Mouse (Mus musculus): ENCODE measurements at regions not wholly inside any gene's neighbourhood (a gene's known extent, or its start where the extent isn't known, plus 50 kb on each side); places are given as distances from the start of the nearest gene placed in this dataset.
"Not testable (repeated sequence)": the region's sequence is repeated elsewhere in the genome, so short reads cannot be mapped to it uniquely, and the experiment has no call there.

DNA sequence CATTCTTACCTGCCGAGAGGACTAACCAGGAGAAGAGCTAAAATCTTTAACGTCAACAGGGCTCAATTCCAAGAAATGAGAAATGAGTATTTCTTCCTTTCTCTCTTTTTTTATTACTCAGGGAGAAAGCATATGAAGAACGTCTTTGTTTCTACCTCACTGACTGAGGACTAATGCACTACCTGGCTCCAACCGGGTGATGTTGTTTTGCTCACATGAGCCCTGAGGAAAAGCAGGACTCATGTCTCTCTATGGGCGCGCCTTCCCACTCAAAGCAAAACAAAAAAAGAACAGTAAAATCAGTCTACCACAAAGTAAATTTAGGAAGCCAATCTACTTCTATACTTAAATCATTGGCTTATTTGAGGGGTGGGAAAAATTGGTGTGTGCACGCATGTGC lies 271.3 kb upstream of the Dcbld2 start:
- intact Hi-C loops (cut with DNase I) = no loop called here
- DNase-seq = no peak

DNA sequence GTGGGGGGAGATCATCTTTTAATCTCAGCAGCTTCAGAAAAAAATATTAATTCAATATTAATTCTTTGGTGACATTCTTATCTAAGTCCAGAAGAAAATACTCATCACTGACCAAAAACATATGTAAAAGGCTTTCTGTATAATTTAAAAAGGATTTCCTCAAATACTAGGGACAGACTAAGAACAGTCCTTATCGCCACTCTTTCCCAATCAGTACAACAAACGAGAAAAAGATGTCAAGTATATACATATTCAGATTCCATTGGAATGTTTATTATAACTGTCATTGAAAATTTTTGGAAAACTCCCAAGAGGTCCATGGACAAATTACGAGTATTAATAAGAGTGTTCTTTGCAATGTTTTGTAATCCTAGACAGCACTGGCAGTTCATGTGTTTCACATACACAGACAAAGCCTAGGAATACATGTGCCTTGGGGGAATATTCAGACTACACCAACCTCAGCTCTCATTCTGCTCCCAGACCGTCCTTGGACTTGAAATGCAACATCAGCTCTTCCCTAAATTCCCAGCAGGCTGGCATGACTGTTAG lies 270.4 kb upstream of the Dcbld2 start:
- intact Hi-C loops (cut with DNase I) = no loop called here
- DNase-seq = no peak

DNA sequence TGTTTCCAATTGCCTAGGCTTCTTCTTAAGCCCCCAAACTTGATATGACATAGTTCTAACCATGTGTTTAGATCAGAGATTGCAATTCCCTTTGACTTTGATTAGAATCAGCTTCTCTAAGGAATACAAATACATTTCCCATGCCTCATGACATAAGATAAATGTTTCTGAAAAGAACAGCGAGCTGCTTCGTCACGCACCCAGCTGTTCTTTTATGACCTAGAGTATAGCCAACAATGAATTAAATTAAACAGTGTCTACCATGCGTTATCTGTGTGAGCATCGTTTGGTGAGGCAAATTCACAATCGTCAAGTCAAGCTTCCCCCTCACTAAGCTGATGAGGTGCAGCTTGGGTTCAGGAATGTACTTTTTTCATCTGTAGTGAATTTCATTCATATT lies 261.8 kb upstream of the Dcbld2 start:
- intact Hi-C loops (cut with DNase I) = no loop called here
- no peak for DNase-seq

DNA sequence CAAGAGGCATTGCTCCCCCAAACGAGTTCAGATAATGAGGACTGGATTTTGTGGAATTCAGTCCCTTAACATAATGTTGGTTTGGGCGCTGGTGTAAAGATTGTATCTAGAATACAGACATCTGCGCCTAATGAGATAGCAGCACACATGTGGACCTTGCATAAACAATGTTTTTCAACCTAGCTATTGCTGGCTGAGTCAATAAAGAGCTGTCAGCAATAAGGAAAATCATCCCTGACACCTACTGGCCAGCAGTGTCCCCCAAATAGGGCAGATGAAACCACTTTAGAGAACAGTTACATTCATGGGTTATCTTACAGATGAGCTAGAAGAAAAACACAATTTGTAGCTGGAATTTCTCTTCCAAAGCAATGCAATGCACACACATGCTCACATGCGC lies 252.7 kb upstream of the Dcbld2 start:
- intact Hi-C loops (cut with DNase I) = loop anchor here (5.0 kb wide), 1 partner anchor 518 kb away; no protein-coding TSS in a partner anchor
- no peak for DNase-seq

DNA sequence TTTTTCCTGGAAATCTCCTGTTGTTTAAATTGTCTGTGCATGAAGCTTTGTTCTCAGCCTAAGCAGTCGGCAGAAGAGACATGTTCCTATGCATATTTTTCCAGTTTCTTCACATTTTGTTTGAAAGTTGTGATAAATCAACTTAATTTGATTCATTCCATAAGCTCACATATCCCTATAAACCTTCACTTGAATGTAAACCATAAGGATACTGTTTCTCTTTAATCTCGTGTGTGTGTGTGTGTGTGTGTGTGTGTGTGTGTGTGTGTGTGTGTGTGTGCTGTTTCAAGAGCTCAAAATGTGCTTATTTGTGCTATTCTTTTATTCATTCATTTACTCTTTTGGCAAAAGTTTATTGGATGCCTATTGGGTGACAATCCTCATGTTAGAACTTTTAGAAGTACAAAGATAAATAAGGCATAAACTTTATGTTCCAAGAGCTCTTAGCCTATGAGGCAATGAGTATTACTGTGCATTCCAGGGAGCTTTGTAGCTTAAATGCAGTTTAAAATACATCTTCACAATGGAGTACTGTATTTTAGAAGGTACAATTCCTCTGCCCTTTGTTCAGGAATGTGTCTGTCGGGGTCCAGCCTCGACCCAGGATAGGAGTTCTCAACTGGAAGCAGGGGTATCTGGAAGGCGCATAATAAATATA lies 229.4 kb upstream of the Dcbld2 start:
- intact Hi-C loops (cut with DNase I) = no loop called here
- DNase-seq = no peak

DNA sequence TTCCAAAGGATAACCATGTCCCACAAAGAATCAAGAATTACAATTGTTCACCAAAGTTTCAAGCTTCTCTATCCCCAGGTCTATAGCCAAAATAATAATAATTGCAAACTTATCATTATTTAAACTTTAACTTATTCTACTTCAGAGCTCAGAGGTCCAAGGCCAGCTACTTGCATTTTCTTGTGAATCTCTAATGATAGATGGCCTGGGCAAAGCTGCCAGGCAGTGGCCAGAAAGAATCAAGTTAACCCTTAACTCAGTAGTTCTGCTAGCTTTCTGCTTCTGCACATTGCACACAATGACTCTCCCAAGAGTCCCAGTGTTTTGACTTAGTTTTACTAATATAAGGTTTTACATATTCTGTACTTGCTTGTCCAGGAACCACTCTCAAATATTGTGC lies 228.3 kb upstream of the Dcbld2 start:
- DNase-seq; intact Hi-C loops (cut with DNase I): not testable (repeated sequence)

DNA sequence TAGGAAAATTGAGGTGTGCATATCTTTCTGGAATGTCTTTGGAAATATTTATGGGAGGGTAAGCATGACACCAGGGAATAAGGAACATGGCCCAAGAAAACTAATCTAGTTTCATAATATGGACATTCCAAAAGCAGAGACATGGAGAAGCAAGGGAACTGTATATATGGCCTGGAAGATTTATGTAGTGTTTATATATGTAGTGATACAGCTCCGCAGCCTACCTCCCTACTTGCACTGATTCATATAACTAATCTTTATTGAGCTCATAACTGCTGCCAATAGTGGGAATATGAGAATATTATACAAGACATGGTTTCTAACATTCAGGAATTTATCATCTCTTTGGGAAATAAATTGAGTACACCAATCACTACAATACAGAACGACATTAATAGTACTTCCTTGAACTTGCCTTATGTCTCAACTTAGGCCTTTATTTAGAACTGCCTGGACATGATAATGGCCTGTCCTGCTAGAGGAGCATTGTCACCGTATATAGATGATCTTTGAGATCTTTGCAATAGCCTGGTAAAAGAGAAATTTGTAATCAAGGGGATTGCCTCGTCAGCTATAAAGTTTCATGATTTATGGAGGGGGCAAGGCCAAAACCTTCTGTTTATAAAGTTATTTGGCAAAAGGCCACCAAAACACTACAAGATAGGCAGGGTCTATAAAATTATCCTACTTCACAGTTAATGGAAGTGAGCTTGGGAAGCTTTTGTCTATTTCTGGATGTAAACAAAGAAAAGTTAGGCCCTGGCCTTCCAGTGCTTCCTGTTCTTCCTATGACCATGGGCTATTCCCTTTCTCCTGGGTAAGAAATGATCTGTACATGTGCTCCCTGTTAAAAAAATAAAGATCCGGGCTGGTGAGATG lies 213.4 kb upstream of the Dcbld2 start:
- intact Hi-C loops (cut with DNase I) = no loop called here
- DNase-seq = no peak

DNA sequence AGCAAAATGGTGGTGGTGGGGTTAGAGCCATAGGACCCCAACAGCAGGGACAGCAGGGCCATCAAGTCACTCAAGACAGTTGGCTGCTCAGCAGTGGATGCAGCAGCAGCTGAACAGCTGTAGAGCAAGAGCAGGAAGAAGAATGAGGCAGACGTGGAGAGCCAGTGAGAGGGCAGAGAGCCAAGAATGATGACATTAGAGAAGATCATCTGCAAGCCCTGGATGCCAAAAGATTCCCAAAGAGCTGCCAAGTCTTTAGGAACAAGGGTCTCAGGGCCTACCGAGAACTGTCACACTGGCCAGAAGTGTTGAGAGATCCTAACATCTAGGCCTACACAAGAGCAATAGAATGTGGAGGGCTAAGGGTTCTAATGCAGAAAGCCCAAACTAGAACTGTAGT lies 196.4 kb upstream of the Dcbld2 start:
- peak; percentile 58 to 64 for DNase-seq
- intact Hi-C loops (cut with DNase I) = no loop called here

DNA sequence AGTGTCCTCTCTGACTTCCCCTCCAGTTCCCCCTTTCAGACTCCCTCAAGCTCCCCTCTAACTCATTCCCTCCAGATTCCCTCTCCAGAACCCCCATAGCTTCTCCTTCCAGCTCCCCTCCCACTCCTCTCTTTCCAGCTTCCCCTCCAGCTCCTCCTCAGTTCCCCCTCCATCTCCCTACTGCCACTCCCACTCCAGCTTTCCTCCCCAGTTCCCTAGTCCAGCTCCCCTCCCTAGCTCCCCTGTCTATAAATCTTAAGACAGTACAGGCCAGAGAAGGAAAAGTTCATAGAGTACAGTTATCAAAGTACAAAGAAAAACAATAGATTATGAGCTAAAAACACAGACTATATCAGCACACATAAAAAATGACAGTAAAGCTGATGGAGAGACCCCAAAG lies 173.6 kb upstream of the Dcbld2 start:
- DNase-seq = no peak
- intact Hi-C loops (cut with DNase I) = no loop called here

DNA sequence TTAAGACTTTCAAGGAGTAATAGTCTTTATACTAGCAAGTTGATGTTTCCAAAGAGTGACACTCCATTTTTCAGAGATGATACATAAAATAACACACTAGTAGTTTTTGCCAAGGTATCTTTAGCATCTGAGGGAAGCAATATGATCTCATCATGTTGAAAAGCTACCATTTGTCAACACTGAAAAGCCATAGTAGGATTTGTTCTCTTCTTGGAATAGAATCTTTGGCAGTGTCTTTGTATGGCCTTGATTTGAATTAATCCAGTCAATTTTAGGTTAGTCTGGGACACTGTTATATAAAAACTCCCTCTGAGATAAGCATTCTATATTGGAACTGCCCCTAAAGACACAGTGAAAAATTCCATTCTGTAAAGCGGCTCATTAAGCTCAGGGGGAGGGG lies 171.4 kb upstream of the Dcbld2 start:
- intact Hi-C loops (cut with DNase I) = no loop called here
- no peak for DNase-seq

DNA sequence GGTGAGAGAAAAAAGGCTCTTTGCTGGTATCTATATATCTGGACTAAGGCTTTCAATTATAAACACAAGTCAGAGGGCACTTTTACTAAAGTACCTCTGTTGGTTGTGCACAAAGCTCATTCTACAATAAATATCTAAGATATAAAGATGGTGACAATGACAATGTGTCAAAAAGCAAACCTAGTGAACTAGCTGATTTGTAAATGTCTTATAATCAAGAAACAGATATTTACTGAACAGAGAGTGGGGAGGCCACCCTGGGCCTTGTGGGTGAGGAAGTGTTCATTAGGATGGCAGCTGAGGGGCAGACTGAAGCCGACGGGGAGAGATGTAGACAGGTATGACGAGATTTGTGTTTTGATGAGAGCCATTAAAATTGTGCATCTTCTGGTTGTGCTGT lies 132.0 kb upstream of the Dcbld2 start:
- DNase-seq = no peak
- intact Hi-C loops (cut with DNase I) = no loop called here

DNA sequence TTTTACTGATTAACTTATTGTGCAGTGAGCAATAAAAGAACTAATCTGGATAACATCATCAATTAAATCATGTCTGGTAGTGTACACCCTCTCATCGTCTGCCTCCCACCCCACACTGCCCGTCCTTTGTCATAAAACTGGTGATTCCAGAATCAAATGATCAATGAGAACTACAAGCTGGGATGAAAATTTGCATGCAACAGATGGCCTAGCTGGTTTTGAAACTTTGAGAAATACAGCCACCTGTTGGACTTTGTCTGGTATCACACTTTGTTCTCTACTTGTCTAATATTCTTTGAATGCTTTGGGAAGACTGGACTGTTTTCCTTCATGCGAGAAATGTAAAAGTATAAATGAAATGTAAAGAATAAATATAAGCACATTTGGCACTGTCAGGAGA lies 126.8 kb upstream of the Dcbld2 start:
- peak; percentile 22 to 41 for DNase-seq
- intact Hi-C loops (cut with DNase I) = loop anchor here (1.0 to 5.0 kb wide), 3 partner anchors 613 to 669 kb away; no protein-coding TSS in a partner anchor

DNA sequence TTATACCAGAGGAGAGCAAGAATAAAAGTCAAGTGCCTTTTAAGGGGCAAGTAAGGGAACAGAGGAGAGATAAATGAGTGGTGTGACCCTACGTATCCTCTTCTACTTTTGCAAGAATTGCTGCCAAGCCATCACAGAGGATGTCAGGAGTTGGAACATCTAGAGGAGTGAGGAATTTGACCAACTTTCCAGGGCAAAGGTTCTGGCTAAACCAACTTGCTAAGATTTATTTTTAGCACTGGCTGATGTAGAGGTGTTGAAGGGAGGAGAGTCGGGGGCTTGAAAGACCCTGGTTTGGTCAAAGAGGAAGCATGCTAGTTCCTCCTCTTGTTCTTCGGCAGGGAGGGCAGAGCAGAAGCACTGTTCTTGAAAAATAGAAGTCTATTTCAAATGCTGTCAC lies 113.8 kb upstream of the Dcbld2 start:
- intact Hi-C loops (cut with DNase I) = loop anchor here (10.0 kb wide), 2 partner anchors 440 to 1110 kb away; partner anchors contain the start of gene Gabrr3
- DNase-seq = peak; percentile 52 to 56

DNA sequence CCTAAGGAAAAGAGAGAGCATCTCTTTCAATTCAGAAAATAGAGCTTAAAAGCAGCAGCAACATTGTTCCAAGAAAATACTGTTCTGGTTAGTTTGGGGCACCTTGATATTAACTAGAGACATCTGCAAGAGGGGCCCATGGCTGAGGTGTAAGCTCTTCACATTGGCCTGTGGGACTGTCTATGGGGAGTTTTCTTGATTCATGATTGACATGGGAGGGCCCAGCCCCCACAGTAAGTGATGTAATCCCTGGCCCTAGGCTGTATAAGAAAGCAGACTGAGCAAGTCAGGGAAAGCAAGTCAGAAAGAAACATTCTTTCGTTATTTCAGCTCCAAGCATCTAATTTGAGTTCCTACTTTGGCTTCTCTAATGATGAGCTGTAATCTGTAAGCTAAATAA lies 113.1 kb upstream of the Dcbld2 start:
- intact Hi-C loops (cut with DNase I) = loop anchor here (5.0 to 10.0 kb wide), 4 partner anchors 367 to 1110 kb away; partner anchors contain the start of gene Gabrr3
- DNase-seq = peak; percentile 11 to 26

DNA sequence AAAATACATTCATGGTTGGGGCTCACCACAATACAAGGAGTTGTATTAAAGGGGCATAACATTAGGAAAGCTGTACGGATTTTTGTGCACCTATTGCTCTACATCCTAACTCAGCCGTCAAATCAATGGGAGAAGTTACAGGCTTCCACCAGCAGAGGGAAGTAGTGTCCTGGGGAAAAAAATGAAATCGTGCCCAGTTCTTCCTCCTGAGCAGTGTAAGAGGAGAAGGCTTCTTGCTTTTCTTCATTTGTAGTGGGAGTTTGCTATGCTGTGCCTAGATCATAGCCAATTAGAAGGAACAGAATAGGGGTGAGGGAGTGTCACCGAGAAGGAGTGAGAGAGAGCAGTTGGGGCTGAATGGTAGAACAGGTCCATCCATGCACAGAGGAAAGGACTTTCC lies 108.7 kb upstream of the Dcbld2 start:
- peak; percentile 72 to 81 for DNase-seq
- intact Hi-C loops (cut with DNase I) = loop anchor here (1.0 to 10.0 kb wide), 6 partner anchors 152 to 1105 kb away; partner anchors contain the start of gene Gabrr3

DNA sequence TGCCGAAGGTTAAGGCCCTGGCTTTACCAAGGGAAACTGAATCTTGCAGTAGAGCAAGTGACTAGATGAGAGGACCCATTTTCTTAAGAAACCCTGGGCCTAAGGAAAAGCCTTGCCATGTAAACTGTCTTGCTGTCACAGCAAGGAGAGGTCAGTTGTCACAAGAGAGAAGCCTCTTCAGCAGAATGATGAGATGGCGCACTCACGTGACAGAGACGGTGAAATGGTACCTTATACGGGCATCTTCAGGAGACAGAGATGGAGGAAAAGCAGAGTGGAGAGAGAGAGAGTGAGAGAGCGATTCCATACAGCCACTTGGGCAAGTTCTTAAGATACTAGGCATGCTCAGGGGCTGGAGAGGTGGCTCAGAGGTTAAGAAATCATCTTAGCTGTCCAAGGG lies 108.1 kb upstream of the Dcbld2 start:
- no peak for DNase-seq
- intact Hi-C loops (cut with DNase I) = loop anchor here (5.0 kb wide), 1 partner anchor 107 kb away; the partner anchor contains the start of gene Dcbld2

DNA sequence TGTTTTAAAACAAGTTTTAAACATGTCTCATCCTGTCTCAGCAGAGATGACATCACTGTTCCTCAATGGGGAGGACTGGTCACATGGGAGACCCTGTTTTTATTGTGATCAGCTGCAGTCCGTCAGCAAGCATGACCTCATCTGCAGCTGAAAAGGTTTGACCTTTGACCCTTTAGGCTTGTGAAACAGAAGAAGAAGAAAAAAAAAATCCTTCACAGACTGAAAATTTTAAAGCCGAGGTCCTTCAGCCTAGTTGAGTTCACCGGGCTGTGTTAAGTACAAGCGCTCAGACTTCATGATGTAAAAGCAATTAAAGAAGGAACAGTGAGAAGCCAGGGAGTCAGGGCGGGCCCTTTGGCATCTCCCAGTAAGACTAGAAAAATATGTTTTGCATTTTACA lies 104.7 kb upstream of the Dcbld2 start:
- peak; percentile 60 to 62 for DNase-seq
- intact Hi-C loops (cut with DNase I) = loop anchor here (5.0 kb wide), 1 partner anchor 104 kb away; the partner anchor contains the start of gene Dcbld2

DNA sequence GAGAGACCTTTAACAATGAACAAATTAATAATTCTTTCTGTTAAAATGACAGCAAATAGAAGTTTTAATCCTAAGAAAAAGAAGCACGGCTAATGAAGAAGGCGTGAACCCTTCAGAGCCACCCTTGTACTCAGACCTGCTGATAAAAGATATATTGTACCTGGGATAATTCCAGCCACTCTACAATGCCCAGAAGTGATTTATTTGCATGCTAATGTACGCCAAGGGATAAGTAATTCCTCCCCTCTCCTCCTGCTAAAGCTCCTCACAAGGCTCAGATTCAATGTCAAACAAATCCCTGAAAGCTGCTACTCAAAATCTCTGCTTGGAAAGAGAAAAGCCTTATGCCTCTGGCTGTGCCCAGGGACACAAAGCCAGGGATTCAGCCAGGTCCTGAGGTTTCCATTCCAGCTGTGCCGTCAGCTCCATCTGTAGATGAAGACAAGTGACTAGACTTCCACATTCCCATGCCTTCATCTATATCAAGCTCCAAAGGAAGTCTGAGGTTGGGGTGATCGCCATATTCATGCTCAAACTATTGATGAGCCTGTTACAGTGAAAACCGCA lies 91.3 kb upstream of the Dcbld2 start:
- intact Hi-C loops (cut with DNase I) = no loop called here
- no peak for DNase-seq

DNA sequence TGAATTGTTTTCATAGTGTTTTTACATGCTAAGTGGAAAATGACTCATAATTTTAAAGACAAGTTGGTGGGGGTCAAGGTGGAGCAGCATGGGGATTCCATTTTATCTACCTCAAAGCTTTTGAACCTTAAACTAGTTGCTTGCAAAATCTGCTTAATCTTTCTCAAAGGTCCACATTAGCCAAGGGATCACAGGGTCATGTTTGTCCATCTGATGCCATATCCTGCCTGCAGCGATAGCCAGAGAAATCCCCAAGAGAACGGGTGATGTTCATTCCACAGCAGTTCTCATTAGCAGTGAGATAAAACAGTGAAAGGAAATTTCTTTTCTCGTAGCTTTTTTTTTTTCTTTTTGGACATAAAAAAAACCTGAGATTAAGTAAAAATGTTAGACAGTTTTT lies 77.2 kb upstream of the Dcbld2 start:
- intact Hi-C loops (cut with DNase I) = no loop called here
- peak in 1 of 2 experiments; percentile 17 for DNase-seq

DNA sequence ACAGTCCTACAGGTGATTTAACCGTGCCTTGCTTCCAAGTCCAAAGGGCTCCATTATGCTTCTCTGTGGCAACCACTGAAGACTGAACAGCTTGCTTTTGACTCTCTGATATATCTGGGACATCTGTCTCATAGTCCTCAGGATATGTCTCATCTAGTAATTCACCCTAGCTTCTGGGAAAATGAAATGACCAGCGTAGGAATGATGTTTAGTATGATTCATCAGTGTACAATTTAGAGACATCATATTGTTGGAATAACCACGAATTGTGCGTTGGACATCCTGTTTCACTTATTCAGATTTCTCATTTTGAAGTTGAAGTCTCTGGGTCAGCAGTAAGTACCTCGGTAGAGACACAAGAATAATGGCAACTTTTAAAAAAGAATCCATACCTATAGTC lies 64.3 kb upstream of the Dcbld2 start:
- intact Hi-C loops (cut with DNase I) = no loop called here
- DNase-seq = no peak

DNA sequence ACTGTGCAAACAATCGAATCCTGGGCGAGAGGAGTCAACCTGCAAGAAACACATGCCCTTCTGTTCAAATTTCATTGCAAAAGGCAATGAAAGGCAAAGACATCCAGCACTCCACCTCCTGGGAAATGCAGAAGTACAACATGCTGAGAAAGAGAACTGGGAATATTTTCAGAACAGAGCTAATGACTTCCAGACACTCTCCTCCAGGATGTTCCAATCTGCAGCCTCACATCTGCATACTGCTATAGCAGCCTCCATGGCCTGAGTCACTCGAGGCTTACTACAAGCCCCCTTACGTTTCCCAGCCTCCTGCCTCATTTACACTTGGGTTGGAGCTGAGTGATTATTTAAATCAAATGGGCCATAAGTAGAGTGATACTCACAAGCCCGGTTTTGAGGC lies 58.9 kb upstream of the Dcbld2 start:
- intact Hi-C loops (cut with DNase I) = no loop called here
- peak; percentile 26 to 33 for DNase-seq

Data from heart, postnatal 10 days (tissue).